Mouse (Mus musculus) layer of hippocampus, adult 2 months (tissue): ENCODE measurements at regions not wholly inside any gene's neighbourhood (a gene's known extent, or its start where the extent isn't known, plus 50 kb on each side); places are given as distances from the start of the nearest gene placed in this dataset.

Source experiments
- DNase-seq, 2 experiments: peaks; one replicate each; pipeline ENCODE4 v3.0.0; 2022; ENCODE audit warnings: low spot score in 2 of 2
- H3K27ac ChIP-seq: fragments of 200-600 bp; 2 replicates; pipeline ENCODE4 v1.8.1; 2022
- H3K4me3 ChIP-seq: fragments of 200-600 bp; 2 replicates; pipeline ENCODE4 v1.8.1; 2022; ENCODE audit warnings: mild to moderate bottlenecking
- CTCF ChIP-seq: fragments of 200-600 bp; conservative IDR thresholded peaks from 2 replicates; pipeline ENCODE4 v1.8.1; 2022; ENCODE audit warnings: antibody characterized with exemption, mild to moderate bottlenecking, moderate library complexity

DNA sequence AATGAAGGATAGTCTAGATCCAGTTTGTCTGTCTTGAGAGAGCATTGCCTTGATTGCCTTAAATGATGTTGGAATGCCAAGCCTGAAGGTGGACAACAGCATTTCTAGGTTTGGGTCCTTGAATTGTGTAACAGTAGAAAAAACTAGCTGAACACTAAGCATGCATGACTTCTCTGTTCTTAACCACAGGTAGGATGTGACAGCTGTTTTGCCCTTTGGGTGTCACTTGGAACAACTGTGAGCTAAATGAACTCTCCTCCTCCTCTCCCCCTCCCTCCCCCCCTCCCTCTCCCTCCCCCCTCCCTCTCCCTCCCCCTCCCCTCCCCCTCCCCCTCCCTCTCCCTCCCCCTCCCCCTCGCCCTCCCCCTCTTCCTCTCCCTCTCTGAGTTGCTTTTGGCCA lies 113.6 kb upstream of the 1700056E22Rik start:
- no peak for TF ChIP-seq CTCF
- no peak overlapping the region for H3K27ac ChIP-seq
- no peak overlapping the region for H3K4me3 ChIP-seq
- DNase-seq: no peak

DNA sequence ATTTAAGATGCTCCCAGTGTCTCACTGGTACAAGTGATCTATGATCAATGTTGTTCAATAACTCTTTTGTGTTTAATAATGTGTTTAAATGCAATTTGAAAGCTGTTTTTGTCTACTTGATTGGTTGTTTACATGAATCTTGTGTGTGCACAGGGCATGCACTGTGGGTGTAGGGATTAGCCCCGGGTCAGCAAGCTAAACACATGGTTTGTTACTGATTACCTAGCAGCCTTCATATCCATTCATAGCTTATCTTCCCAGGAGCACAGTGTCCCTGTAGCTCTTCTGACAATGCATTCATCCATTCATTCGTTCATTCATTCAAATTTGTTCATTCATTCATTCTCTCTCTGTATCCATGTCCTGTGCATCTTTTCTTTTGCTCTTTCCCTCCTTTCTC lies 108.9 kb upstream of the 1700056E22Rik start:
- Histone ChIP-seq H3K4me3 (no peak overlapping the region), H3K27ac (no peak overlapping the region)
- DNase-seq: no peak
- TF ChIP-seq CTCF: no peak

DNA sequence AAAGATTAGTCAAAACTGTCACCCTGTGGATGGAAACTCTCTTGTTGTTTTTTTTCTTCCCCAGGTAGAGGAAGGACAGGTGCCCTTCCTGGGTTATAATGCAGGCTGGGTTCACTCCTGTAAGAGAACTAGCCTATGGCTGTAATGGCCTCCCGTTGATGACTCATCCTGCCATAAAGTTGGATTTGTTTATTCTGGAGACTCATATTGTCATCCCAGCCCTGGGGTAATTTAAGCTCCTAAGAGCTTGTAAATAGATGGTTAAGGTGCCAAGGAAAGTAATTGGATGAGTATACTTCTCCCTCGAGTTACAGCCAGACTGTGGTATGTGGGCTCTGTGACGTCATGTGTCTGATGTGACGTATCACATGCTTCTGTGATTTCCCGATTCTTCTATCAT lies 106.4 kb upstream of the 1700056E22Rik start:
- Histone ChIP-seq H3K27ac (no peak overlapping the region), H3K4me3 (no peak overlapping the region)
- TF ChIP-seq CTCF: no peak
- DNase-seq: no peak

DNA sequence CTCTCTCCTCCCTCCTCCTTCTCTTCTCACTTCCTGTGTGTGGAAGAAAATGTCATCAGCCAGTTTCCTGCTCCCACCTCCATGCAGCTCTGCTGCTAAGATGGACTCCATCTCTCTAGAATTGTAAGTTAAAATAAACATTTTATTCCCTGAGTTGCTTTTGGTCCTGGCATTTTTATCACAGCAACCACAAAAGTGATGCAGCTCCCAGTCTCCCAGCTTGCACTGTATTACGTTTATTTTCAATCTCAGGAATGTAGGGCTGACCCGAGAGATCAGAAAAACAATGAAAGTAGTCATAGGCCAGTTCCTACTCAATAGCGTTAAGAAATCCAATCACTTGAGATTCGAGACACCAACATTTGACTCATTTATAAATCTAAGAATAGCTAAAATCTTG lies 106.0 kb upstream of the 1700056E22Rik start:
- no peak overlapping the region for H3K27ac ChIP-seq
- no peak overlapping the region for H3K4me3 ChIP-seq
- no peak for DNase-seq
- TF ChIP-seq CTCF: no peak

DNA sequence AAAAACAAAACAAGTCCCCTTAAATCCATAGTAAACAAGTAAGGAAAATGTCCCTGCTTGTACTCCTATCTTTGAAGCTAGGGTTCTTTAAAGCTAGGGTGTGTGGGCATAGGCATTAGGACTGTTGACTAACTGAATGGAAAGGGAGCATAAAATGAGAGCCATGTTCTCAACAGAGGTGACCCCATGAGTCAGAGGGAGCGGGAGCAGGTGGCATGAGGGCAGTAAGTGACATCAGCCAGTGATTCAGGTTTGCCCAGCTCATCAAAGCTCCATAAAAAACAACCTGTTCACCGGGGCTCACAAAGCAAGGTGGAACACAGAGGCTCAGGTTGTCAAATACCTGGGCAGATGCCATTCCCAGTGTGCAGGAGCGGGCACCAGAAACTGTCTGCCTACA lies 104.6 kb upstream of the 1700056E22Rik start:
- TF ChIP-seq CTCF: no peak

DNA sequence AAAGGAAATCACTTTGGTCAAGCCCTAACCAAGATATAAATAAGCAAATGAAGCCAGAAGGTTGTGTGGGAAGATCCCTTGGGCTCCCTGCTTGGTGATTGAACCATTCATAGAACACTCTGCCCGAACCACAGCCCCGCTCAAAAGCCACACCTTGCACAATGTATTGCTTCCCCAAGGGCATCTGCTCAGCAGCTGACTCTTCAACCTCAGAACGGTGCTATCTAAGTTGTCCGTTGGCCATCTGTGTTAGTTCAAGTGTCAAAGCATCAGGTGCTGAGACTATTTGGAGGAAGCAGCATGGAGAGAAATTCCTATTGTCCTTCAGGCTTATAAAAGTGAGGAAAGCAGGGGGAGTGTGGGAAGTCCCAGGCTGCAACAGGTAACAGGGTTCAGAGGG lies 96.8 kb upstream of the 1700056E22Rik start:
- H3K4me3 ChIP-seq: no peak overlapping the region
- no peak overlapping the region for H3K27ac ChIP-seq
- DNase-seq: no peak
- no peak for TF ChIP-seq CTCF

More for the DNA sequence above, 104.6 kb upstream of the 1700056E22Rik start:
- DNase-seq: no peak
- no peak overlapping the region for H3K27ac ChIP-seq
- H3K4me3 ChIP-seq: no peak overlapping the region

DNA sequence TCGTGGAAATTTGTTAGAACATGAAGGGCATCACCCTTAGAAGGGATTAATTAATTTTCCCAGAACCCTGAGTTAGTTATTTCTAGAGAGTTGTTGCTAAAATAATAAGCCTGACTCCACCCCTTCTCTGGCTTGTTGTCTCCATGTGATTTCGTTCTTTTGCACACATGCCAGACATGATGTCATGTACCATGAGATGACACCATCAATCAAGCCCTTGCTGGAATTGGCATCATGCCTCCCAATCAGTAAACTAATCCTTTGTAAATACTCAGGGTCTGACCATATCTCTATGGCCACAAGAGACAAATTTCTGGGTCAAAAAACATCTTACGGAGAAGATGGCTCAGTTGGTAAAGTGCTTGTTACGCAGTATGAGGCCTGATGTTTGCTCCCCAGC lies 93.2 kb upstream of the 1700056E22Rik start:
- Histone ChIP-seq H3K4me3 (no peak overlapping the region), H3K27ac (no peak overlapping the region)
- TF ChIP-seq CTCF: no peak
- no peak for DNase-seq

DNA sequence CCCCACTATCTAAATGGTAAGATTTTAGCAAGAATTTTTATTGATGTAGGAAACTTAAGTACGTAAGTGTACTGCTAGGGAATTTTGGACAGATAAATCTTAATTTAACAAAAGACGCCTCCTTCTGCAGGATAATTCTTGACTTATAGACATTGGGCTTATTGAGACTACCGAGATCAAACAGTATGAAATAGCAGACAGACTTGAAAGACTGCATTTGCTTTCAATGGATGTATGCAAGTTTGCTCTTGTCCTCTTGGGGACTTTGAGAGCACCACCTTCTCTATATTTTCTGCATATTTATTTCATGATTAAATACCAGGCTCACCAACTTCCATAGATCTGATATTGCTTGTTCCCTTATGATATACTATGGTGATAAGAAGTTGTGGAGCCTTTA lies 92.8 kb upstream of the 1700056E22Rik start:
- no peak overlapping the region for H3K27ac ChIP-seq
- DNase-seq: no peak
- no peak for TF ChIP-seq CTCF
- H3K4me3 ChIP-seq: no peak overlapping the region
